ENCODE assay signal across 12 mouse cellular contexts in the genomic region with DNA sequence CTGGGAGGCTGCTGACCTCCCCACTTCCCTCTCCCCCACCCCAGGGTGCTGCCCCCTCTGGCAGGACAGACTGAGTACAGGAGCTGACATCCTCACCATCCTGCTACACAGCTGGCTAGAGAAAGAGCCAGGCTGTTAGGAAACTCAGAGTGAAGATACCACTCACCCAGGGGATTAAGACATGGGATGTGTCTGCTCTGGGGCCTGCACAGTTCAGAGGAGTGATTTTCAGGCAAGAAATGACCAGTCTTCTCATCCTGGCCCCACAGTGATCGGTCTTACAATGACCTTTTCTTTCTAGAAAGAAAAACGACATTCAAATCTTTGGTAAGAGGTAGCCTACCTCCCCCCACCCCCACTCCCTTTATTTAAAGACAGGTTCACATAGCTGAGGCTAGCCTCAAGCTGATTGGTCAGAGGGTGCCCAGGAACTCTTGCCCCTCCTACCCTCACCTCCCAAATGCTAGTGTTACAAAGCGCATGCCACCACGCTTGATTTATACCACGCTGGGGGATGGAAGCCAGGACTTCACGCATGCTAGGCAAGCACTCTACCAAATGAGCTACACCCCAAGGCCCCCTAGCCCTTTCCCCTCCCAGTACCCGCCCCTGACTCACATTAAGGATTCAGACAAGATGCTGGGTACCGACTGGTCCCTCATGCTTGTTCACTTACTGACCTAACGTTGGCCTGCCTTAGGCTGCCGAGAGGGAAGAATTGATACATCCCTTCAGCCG.
DNase-seq lines count a peak whose midpoint lies in the region; ATAC-seq and TF ChIP-seq lines count a peak whose summit lies in the region.
"Had no signal": no experiment of that assay in that cellular context is flagged by ENCODE, and none has a peak within 500 bp of the region (broad histone marks: within the 10 kb centered on the region; RNA-seq: fewer than 3 reads in every experiment).

No protein-coding gene starts in this region.

- H3K36me3 ChIP-seq in hindbrain, embryonic 11.5 days (ENCODE audit: control insufficient read depth, insufficient read depth, low read length), result no peaks in the 10 kb centered on the region
- H3K36me3 ChIP-seq in hindbrain, embryonic 14.5 days (replicated peaks; ENCODE audit: control insufficient read depth, insufficient read depth), result no peaks in the 10 kb centered on the region
- H3K36me3 ChIP-seq in midbrain, postnatal 0 days (ENCODE audit: insufficient read depth, low read length), result no peaks in the 10 kb centered on the region
- H3K36me3 ChIP-seq in midbrain, embryonic 14.5 days (ENCODE audit: control insufficient read depth, insufficient read depth, low read length), result no peaks in the 10 kb centered on the region

- peak; percentile 53 for ATAC-seq in hindbrain, embryonic 11.5 days (ENCODE audit: low FRiP score)
- no peak for ATAC-seq in hindbrain, embryonic 14.5 days (ENCODE audit: low FRiP score)
- no peak for ATAC-seq in midbrain, postnatal 0 days (ENCODE audit: low FRiP score)
- no peak for ATAC-seq in midbrain, embryonic 14.5 days (ENCODE audit: low FRiP score, low TSS enrichment)

- H3K9me3 ChIP-seq in hindbrain, embryonic 11.5 days (ENCODE audit: control insufficient read depth, low read length), result no peaks in the 10 kb centered on the region
- no peaks in the 10 kb centered on the region for H3K9me3 ChIP-seq in hindbrain, embryonic 14.5 days (ENCODE audit: control insufficient read depth, low read length)
- H3K9me3 ChIP-seq in midbrain, postnatal 0 days (ENCODE audit: low read length), result no peaks in the 10 kb centered on the region
- H3K9me3 ChIP-seq in midbrain, embryonic 14.5 days (ENCODE audit: control insufficient read depth, low read length), result no peaks in the 10 kb centered on the region

- no peak overlapping the region for H3K9ac ChIP-seq in hindbrain, embryonic 11.5 days (ENCODE audit: low read depth, low read length)
- no peak overlapping the region for H3K9ac ChIP-seq in hindbrain, embryonic 14.5 days
- H3K9ac ChIP-seq in midbrain, postnatal 0 days (replicated peaks; ENCODE audit: low read length, poor library complexity, severe bottlenecking), result no peak overlapping the region
- no peak overlapping the region for H3K9ac ChIP-seq in midbrain, embryonic 14.5 days (replicated peaks; ENCODE audit: low read length)

- H3K4me1 ChIP-seq in hindbrain, embryonic 11.5 days (replicated peaks; ENCODE audit: control insufficient read depth, insufficient read depth, low read length), result peaks cover 10% of the 10 kb centered on the region; the same call in 1 of the 2 replicates
- peaks cover under 1% of the 10 kb centered on the region for H3K4me1 ChIP-seq in hindbrain, embryonic 14.5 days (replicated peaks; ENCODE audit: control insufficient read depth, insufficient read depth, low read length)
- H3K4me1 ChIP-seq in midbrain, postnatal 0 days (ENCODE audit: insufficient read depth, low read length), result peaks cover 2% of the 10 kb centered on the region; the same call in 1 of the 2 replicates
- H3K4me1 ChIP-seq in midbrain, embryonic 14.5 days (ENCODE audit: control insufficient read depth, insufficient read depth, low read length), result no peaks in the 10 kb centered on the region; the same call in 1 of the 2 replicates

- DNase-seq in hindbrain, embryonic 11.5 days (ENCODE audit: low spot score), result no peak
- DNase-seq in hindbrain, embryonic 14.5 days (ENCODE audit: low spot score), result no peak
- DNase-seq in midbrain, postnatal 0 days (ENCODE audit: low spot score), result no peak
- DNase-seq in midbrain, embryonic 14.5 days, result no peak
- DNase-seq in mesoderm, embryonic 11.5 days (ENCODE audit: low read depth, low spot score), result peak; percentile 86
- no peak for DNase-seq in adrenal gland, adult 2 months
- no peak for DNase-seq in cerebellum, postnatal 10 days
- no peak for DNase-seq in adipocyte (ENCODE audit: low spot score)
- DNase-seq: adrenal gland, postnatal 14 days; right cerebral cortex, postnatal 4 days; thymus, adult 18-20 months had no signal

- 0 out of 2 replicates have a peak overlapping the region, but pooled peaks have one; percentile 33 for H3K27ac ChIP-seq in hindbrain, embryonic 11.5 days (ENCODE audit: low read depth, low read length)
- no peak overlapping the region for H3K27ac ChIP-seq in hindbrain, embryonic 14.5 days
- H3K27ac ChIP-seq in midbrain, postnatal 0 days (ENCODE audit: low read depth, low read length), result no peak overlapping the region
- no peak overlapping the region for H3K27ac ChIP-seq in midbrain, embryonic 14.5 days (replicated peaks; ENCODE audit: low read depth, low read length)

- no peak overlapping the region for H3K4me2 ChIP-seq in hindbrain, embryonic 11.5 days (replicated peaks; ENCODE audit: low read depth, low read length)
- H3K4me2 ChIP-seq in hindbrain, embryonic 14.5 days (replicated peaks), result no peak overlapping the region
- H3K4me2 ChIP-seq in midbrain, postnatal 0 days (ENCODE audit: low read depth, low read length, poor library complexity, severe bottlenecking), result no peak overlapping the region
- H3K4me2 ChIP-seq in midbrain, embryonic 14.5 days (ENCODE audit: low read length), result no peak overlapping the region

- peak; percentile 12; the same call in 1 of the 2 replicates for TF ChIP-seq CTCF in midbrain, postnatal 0 days (IDR thresholded peaks at IDR 0.05)

- no peak overlapping the region for H3K4me3 ChIP-seq in hindbrain, embryonic 11.5 days (ENCODE audit: low read depth, low read length)
- no peak overlapping the region for H3K4me3 ChIP-seq in hindbrain, embryonic 14.5 days (replicated peaks; ENCODE audit: low read length)
- H3K4me3 ChIP-seq in midbrain, postnatal 0 days (ENCODE audit: low read depth, low read length), result no peak overlapping the region
- H3K4me3 ChIP-seq in midbrain, embryonic 14.5 days (replicated peaks; ENCODE audit: low read depth, low read length), result no peak overlapping the region
- H3K4me3 ChIP-seq: megakaryocyte, embryonic 14.5 days had no signal

- WGBS in hindbrain, embryonic 11.5 days, result 45% methylated on average over 11 of the region's 11 CpGs
- 33% methylated on average over 11 of the region's 11 CpGs for WGBS in hindbrain, embryonic 14.5 days
- WGBS in midbrain, postnatal 0 days, result 55% methylated on average over 11 of the region's 11 CpGs
- WGBS in midbrain, embryonic 14.5 days, result 44% methylated on average over 11 of the region's 11 CpGs

- no peaks in the 10 kb centered on the region for H3K27me3 ChIP-seq in hindbrain, embryonic 11.5 days (ENCODE audit: control insufficient read depth, insufficient read depth, low read length)
- no peaks in the 10 kb centered on the region for H3K27me3 ChIP-seq in hindbrain, embryonic 14.5 days (ENCODE audit: control insufficient read depth, insufficient read depth, low read length)
- no peaks in the 10 kb centered on the region; the same call in 1 of the 2 replicates for H3K27me3 ChIP-seq in midbrain, postnatal 0 days (ENCODE audit: insufficient read depth, low read length)
- no peaks in the 10 kb centered on the region for H3K27me3 ChIP-seq in midbrain, embryonic 14.5 days (ENCODE audit: control insufficient read depth, insufficient read depth, low read length)
